Mouse (Mus musculus) brain, embryonic 18.5 days (tissue): ENCODE data around the gene Efna1.

Experiments used
- DNase-seq: peaks from one replicate; pipeline ENCODE4 v3.0.0-alpha.2; 2012; ENCODE audit warnings: low read depth, low spot score

Efna1 gene

DNA sequence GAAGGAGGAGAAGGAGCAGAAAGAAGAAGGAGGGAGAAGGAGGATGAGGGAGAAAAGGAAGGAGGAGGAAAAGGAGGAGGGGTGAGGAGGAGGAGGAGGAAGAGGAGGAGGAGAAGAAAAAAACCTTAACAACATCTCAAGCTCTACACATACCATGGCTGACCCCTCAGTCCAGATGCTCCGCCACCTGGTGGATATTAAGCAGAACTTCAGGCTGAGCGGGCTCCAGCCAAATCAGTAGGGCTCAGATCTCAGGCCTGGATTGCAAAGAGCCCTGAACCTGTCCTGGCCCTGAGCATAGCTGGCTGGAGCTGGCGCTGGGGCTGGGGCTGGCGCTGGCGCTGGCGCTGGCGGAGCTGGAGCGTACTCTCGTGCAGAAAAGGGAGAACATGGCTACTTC, 27.1 kb upstream of the Efna1 start:
- no peak for DNase-seq

DNA sequence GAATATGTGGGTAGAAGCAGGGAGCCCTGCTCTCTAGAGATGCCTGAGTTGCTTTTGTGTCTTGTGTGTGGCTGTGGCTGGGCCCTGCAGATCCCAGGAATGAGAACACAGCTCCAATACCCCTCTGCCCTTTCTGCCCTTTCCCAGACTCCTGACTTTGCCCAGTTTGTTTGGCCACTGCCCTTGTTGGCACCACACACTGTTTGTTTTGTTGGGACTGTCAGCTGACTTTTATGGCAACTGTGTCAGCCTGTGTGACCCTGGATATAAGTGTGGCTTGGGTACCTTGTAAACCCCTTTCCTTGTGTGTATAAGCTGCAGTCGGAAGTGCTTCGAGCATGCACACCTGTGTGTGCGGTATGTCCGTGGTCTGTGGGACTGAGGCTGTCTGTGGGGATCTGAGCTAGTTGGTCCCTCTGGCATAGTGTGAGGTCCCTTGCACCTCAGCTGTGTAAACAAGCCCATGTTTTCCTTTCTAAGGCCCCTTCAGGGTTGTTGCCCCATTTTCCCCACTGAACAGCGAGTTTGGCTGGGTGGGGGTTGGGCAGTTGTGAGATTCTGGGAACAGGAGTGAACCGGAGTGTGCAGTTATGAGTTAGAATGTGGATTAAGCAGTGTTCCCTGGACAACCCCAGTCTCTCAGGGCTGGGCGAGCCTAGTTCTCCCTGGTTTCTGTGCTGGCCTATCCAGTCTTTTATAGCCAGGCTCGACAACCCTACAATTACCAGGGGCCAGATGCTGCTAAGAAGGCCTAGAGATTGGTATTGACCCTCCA, 24.8 kb upstream of the Efna1 start:
- DNase-seq = no peak

DNA sequence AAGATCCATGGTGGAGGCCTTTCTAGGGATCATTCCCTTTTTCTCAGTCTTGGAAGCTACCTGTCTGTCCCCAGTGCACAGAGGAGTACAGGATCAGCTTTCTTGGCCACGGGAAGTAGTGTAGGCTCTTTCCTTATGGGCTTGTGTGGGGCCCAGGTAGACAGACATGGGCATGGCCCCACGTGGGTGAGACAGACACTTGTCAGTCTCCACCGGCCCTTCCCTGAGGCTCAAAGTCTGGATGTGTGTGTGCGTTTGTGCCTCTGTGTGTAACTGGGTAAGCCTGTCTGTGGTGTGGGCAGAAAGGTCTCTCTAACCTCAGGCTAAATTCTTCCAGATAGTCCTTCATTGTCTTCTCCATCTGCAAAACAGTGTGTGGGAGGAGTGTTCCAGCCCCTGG, 24.2 kb upstream of the Efna1 start:
- DNase-seq = no peak

DNA sequence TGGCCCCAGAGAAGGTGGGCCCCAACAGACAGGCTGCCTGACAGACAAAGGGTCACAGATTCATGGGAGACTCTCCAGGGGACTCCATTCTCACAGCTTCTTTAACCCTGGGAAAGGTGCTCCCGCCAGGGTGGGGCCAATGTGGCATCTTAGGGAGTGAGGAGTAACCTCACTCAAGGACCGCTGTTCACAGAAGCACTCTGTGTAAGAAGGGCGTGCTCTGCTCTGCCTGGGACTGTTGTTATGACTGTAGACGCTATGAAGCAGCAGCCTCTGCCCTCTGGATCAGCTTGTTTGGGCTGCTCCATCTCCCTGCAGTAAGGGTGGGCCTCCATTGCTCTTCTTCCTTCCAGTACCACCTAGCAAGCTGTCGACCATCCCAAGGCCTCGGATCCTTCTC, 23.5 kb upstream of the Efna1 start:
- DNase-seq = no peak

DNA sequence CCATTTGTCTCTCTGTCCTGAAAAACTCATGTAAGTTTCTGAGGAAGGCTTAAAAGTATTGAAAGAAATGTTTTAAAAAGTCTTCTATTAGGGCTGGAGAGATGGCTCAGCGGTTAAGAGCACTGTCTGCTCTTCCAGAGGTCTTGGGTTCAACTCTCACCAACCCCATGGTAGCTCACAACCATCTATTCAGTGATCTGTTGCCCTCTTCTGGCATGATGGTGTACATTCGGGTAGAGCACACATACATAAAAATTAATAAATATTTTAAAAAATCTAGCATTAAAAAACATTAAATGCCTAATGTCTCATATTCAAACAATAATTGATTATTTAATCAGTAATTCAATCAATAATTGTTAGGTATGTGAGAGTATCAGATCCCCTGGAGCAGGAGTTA, 19.6 kb upstream of the Efna1 start:
- no peak for DNase-seq

DNA sequence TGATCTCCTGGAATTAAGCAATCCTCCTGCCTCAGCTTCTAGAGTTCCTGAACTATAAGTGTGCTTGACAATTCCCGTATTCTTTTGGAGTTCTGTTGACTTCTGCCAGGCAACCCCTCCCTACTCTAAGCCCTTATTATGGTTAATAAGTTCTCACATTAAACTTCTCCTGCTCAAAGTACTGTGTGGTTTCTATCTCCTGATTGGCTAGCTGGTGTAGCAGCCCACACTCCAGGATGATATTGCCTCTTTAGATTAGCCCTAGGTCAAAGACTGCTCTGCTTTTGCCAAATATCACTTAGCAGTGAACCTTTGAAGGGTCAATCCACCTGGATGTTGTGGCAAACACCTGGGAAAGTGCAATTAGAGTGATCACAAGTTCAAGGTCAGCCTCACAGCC, 19.1 kb upstream of the Efna1 start:
- DNase-seq = no peak

DNA sequence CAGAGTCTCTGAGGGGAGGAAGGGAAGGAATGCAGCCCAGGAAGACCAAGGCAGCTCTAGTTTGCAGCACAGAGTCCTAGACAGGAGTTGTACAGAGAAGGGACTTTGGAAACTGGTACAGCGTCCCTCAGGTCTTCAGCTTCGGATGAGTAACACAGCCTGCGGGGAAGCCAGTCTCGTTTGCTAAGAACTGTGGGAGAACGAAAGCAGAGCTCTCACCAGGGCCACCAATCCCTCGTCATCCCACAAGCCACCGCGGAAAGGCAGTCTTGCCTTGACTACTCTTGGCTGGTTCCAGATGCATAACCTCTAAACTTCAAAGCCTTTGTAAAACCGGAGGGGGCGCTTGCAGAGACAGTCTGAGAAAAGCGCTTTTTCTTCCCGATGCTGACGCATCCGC, 18.6 kb upstream of the Efna1 start:
- no peak for DNase-seq

DNA sequence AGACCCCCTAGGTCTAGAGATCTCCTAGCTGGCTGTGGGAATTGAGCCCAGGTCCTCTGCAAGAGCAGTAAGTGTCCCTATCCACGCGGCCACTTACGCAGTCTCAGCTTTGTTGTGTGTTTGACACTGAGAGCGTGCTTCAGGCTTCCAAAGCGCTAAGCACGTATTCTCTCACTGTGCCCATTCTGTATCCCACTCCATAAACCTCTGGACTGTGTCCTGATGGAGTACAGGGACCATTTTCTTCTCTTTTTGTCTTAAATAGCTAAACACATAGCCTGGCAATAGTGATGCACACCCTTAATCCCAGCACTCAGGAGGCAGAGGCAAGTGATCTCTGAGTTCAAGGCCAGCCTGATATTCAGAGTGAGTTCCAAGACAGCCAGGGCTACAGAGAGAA, 18.0 kb upstream of the Efna1 start:
- no peak for DNase-seq

DNA sequence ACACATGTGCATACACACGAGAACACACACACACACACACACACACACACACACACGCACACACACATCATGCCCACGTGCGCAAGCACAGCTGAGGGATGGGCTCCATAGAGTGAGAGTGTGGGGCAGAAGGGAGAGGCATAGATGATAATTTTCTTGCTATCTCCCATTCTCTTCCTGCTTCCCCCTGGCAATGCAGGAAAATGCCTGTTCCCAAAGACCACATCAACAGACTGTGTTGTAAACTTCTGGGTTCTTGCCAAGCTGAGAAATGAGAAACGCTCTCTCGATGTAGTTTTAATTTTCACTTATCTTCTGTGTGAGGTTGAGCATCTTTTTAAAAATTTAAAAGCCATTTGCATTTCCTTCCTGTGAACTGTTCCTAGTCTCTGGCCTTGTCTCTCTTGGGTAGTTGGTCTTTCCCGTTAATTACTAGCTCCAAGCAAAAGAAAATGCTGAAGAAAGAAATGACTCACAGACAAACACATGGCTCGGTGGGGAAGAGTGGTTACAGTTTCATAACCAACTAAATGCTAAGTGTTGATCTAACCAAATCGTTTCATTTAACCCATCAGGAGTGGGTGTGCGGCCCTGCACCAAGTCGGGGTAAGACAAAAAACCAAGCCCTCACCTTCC, 15.9 kb upstream of the Efna1 start:
- no peak for DNase-seq

DNA sequence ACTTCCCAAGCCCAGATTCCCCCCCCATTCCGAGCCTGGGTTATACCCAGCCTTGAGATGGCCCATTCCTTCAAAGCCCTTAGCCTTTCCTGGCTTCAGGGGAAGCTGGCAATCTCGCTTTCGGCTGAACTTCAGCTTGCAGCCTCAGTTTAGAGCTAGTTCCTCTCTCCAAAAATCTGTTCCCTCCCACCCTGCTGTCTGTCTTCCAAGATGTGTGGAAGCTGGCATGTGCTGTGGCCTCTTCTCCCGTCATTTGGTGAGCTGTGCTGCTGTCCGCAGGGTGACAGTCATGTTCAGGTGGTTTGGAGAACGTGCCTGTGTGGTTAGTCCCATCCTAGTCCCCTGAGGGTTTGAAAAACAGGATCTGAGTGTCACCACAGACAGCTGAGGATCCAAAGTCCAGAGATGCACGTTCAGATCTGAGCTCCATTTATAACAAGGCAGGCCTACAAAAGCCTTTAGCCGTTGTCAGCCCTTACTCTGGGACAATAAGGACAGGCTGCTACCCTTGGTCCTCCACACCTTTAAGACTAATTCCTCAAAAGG, 14.8 kb upstream of the Efna1 start:
- DNase-seq = no peak

DNA sequence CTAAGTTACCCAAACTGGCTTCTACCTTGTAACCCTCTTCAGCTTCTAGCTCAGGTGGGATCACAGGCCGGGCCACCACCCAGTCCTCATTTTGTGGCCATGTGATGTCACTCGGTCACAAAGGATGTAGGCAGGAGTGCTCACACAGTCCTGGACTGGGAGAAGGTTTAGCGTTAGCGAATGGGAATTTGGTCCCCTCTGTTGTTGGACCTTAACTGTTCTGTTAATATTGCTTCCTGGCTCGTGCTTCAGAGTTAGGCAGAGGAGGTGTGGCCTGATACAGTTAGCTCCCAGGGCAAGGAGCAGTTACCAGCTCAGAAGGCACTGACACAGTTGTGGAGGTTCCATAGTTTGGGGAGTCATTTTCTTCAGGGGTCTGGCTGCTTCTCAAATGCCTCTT, 13.3 kb upstream of the Efna1 start:
- no peak for DNase-seq

DNA sequence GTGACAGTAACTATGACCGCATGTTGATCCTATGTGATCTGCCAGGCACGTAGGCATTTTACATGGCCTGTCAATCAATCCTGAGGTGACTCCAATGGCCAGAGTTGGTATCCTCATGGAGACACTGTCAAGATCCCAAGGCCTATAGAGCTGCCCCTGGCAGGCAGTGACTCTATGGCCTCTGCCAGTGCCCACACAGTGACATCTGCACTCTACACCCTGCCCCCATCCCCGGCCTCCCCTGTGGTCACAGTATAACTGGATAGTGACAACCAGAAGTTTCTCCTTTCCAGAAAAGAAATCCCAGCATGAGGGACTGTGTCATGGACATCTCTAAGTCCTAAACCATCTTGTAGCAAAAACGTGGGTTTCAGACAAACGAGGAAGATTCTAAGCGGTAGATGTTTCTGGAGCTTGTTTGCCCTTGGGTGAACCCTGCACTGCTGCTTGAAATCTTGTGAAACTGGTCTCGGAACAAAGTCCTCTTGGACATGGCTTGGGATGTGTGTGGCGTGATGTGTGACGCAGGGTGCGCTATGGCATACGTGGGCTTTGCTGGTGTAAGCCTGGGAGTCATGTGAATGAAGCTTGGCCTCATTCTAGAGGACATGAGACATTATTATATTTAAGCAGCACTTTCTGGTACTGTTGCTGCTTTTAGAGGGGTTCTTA, 12.4 kb upstream of the Efna1 start:
- DNase-seq = no peak

DNA sequence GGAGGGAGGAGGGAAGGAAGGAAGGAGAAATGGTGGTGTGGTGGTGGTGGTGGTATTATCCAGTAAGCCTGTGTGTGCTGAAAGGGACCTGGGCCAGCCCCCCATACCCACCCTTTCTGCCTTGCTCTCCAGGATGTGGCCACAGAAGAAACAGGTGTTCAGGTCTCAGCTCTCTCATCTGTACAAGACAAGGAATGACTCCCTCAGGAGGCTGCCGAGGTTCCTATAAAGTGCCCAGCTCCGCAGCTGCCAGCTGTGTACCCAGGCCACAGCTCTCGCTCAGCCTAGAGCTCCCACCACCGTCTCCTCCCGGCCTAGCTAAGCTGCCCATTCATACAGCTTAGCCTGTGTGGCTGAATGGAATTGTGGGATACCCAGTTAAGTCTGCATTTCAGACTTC, 11.4 kb upstream of the Efna1 start:
- no peak for DNase-seq

DNA sequence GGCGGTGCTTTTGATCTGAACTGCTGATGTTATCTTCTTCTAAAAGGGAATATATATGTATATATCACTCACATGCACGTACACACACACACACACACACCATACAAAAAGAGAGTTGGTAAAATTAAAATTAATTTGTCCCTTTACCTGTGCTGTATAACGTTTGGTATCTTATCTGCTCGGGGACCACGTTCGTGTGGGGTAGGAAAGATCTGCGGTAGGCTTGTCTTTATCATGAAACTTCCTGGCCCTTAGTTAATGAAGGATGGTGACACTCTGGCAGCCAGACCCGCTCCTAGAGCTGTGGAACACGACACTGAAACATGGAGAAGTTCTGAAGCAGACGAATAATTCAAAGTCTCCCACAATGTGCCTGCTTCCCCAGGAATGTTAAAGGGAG, 10.9 kb upstream of the Efna1 start:
- no peak for DNase-seq

DNA sequence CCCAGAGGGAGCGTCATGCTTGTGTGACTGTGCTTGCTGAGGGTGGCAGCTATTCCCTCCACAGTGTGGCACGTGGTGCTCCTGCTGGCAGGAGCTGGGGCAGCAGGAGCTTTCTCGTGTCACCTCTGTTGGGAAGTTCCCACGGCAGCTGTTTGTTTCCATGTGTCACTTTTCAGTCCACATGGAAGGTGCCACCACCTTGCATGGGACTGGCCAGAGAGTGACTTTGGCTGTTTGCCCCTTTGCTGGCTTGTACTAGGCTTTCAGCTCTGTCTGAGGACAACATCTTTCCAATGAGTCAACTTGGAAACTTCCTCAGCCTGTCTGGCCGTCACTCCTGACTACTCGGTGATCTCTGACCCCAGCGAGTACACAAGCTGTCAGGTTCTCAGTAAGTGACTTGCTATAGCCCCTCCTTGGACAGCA, 7.6 kb upstream of the Efna1 start:
- no peak for DNase-seq

DNA sequence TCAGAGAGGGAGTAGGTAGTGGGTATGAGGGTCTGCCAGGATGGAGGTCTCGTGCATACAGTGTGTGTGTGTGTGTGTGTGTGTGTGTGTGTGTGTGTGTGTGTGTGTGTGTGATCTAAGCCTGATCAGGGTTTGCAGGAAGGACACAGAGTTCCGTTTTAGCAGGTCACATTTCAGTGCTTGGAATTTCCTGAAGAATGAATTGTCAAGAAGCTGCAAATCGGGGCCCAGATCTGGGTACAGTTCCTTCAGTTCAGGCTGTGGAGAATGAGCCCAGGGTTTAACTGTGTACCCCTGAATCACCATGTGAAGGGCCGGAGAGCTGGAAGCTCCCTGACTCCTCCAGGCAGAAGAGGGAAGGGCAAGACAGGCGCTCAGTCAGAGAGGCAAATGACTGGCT, 6.3 kb upstream of the Efna1 start:
- DNase-seq = no peak

DNA sequence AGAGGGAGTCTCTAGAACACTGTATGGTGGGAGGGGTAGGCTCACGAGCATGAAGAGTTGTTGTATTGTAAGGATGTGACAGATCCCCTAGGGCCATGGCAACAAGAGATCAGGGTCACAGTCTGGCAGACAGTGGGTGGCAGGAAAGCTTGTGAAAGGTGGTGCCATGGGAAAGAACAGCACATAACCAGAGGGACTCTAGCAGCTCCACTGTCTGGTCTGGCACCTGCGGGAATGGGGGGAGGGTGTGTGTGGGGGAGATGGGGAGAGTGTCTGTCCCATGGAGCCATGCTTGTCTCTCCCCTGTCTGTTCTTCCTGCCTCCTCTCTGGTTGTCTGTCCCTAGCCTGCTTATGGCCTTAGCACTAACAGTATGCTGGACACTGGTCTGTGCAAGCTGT, 4.6 kb upstream of the Efna1 start:
- no peak for DNase-seq

DNA sequence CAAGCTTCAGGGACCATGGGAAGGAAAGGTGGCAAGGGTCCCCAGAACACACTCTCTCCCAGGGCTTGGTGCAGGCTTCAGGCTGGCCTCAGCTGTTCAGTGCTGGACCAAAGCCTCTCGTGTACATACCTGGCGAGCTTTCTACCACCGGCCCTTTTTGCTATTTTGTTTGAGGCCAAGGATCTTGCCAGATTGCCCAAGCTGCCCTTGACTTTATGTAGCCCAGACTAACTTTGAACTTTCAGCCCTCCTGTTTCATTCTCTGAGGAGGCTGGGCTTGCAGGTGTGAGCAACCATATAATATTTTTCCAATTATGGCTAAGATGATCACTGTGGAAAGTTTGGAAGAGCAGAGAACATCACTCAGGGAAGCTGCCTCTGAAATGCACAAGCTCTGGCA, 3.3 kb upstream of the Efna1 start:
- no peak for DNase-seq

DNA sequence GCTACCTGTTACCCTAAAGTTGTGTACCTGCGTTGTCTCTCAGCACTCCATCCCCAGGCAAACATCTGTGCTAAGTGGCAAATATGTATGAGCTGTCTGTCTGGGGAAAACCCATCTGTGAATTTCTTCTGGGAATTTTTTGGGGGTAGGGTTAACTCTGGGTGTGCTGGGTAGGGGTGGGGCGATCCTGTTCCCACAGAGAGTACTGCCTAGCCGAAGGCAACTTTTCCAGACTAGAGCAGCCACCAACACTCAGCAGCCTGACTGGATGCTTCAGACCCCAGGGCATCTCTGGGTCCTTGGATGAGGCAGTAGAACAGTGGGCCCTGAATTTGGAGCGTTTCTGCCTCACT, 1.3 kb upstream of the Efna1 start:
- no peak for DNase-seq

DNA sequence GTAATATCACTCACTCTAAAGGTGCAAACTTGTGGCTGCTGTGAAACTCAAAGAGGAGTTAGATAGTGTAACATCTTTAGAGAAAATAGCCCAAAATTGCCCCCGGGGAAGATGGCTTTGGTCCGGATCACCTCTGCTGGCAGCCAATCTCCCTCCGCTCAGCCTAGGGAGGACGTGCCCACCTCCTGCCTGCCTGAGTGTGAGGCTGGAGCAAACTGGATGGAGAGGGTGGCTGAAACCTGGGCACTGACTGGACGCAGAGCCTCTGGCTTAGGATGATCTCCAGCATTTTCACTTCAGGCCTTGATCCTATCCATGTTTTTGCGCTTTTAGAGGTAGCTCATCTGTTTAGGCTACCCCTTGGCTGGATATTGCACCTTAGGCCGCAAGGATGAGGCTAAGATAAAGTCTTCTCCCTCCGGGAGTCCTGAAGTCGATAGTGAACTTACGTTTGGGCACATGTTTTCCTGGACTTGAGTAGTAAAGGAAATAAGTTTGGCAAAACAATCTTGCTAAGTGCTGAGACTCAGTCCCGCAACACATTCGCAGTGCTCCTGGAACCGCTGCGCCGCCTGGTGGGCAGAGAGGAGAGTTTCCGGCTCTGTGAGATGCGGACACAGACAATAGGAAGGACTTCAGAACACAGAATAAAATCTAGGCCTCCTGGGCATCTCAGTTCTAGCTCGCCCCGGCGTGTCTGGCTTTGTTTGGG, 793 bp upstream of the Efna1 start:
- DNase-seq = no peak

DNA sequence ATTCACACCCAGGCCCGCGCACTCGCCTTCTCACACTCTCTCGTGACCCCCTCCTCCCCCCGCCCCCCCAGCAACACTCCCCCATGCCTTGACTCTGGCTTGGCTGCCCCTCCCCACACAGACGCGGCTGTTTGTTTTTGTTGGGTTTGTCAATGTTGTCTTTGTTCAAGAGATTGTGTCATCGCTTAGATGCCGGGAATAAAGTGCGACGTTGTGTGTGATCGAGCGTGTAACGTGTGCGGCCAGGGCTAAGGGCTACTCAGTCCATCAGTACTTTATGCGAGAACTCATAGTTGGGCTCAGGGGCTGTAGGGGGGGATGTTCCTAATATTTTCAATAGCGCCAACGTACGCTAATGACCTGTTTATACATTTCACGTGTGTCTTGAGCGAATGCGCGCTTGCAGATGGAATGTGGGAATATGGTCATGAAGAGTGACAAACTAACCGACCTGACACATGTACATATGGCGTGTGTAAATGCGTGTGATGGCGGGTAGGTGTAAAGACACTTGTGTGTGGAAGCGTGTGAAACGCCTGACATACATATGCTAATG, 814 bp downstream of the Efna1 start:
- DNase-seq = no peak
